Mouse (Mus musculus) heart, adult 18-20 months (tissue): ENCODE results near the gene Ccdc92b. TPM values are rescaled to one million over a fixed set of nuclear protein-coding genes. Genes with fewer than 3 reads are reported as not detected.

Source experiments
- DNase-seq, 2 experiments: peaks; one replicate each; pipeline ENCODE4 v3.0.0; 2021 to 2022; ENCODE audit warnings: mixed read lengths in 1 of 2
- total RNA-seq, 2 experiments: library from RNA; stranded (reverse); gene quantifications; 2 replicates each; pipeline ENCODE4 v1.2.3; 2021

Ccdc92b gene
- total RNA-seq, 2 experiments from 2014 or later: 0.20 to 0.26 TPM

GRCm38 (mm10) chr11:74611437-74611836, 8.0 kb upstream of the Ccdc92b start:
- DNase-seq: no peak

DNA sequence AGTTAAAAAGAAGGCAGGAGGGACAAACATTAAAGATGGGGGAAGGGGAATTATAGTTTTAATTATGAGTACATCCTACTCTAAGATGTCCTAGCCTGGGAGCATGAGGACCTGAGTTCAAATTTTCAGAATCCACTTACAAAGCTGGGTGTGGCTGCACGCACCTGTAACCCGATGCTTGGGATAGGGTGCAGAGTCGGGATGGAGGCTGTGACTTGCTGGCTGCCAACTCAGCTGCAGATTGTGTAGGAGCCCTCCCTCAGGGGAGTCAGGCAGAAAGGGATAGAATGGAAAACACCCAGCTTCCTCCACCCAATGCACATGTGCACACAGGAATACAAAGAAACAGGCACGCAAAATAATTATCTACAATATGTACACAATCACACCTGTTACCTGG, 6.0 kb upstream of the Ccdc92b start:
- no peak for DNase-seq

- DNase-seq: no peak
These were observed 3.8 kb upstream of the Ccdc92b start for GRCm38 (mm10) chr11:74615571-74615970.

DNA sequence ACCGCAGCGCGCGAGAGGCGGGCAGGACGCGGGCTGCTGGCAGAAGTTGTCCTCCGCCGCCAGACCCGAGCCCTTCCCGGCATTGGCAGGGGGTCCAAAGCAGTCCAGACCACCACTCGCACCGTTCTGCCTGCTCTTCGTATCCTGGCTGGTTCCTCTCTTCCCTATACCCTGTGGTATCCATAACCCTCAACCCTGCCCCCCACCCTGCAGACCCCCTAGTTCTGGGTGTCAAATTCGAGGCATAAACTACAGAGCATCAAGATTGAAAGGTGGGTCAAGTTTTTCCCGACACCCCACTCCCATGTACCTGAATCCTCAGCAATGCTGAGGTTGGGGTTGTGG, 523 bp downstream of the Ccdc92b start:
- no peak for DNase-seq

GRCm38 (mm10) chr11:74621974-74622669, 2.7 kb downstream of the Ccdc92b start:
- no peak for DNase-seq

- no peak for DNase-seq
These were observed 4.3 kb downstream of the Ccdc92b start for GRCm38 (mm10) chr11:74623693-74624092.

- DNase-seq: no peak
These were observed 5.9 kb downstream of the Ccdc92b start for GRCm38 (mm10) chr11:74625333-74625732.

DNA sequence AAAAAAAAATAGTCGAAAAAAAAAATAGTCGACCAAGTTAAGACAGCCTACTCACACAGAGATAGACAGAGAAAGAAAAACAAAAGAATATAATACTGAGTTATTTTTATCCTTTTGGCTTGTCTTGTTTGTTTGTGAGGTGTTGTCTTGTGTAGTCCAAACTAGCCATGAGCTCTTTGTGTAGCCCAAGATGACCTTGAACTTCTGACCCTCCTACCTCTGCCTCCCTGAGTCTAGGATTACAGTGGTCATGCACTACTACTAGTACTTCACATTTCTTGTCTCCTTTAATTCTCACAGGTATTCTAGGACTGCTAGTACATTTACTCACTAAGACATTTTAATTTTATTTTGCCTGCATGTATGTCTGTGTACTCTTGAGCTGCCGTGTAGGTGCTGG, 8.1 kb downstream of the Ccdc92b start:
- DNase-seq: no peak

DNA sequence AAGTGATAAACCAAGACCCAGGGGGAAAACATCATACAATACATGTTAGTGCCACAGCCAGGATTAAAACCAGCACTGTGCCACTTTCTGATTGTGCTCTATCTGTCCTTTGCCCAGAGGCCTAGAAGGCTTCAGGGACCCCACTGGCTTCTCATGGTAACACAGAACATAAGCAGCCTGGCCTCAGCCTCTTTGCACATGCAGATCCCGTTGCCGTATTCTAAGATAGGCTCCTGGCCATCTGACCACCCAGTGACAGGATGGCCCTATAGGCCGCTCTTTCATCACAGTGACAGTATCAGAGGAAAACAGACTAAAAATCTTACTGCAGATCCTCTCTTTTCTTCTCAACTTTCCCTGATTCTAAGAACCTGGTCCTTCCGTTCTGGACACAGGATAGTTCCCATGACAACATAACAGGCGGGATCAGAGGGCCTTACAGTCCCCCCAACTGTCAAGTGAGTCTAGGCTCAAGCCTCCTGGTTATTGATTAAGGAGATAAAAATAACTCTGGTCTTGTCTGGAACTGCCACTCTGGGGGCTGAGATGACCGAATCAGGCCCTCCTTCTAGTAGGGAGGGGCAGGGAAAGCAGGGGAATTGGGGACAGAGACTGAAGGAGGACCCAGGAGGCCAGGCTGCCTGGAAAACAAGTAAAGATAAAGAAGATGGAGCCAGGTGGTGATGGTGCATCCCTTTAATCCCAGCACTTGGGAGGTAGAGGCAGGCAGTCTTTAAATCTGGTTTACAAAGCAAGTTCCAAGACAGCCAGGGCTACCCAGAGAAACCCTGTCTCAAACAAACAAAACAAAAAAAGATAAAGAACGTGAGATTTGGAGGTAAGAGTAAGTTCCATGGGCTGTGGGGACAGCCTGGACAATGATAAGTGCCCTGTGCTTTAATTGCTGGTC, 12.7 kb downstream of the Ccdc92b start:
- DNase-seq: no peak

DNA sequence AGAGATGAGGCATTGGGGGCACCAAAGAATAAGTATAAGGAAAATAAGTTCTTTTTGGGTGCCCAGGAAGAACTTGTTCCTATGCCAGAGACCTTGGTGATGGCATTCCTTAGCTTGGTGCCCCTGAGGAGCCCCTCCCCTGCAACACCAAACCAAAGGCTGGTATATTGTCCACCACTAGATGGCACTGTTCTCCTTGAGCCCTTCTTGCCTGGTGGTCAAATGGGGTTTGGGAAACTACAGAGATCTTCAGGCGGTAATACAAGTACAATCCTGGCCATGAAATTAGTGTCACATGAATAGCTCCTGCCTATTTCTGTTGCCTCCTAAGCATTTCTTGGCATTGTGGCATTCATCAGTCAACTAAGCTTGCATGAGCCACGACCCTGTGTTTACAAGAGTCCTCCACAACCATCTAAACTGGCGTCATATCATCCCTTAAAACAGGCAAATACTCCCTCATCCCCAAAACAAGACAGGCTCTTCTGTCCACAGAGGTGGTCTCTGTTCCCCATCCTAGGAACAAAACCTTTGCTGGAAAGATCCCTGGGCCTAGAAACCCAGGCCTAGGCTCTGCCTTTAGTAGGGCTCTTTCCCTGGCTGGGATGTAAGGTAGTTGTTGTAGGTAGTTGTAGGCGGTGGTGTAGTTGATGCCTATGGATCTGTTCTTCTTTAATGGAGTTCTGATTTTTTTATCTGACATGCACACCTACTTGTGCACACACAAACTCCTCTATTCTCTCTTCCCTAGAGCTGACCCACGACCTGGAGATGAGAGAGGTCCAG, 15.3 kb downstream of the Ccdc92b start:
- DNase-seq: peak; percentile 70 to 83

DNA sequence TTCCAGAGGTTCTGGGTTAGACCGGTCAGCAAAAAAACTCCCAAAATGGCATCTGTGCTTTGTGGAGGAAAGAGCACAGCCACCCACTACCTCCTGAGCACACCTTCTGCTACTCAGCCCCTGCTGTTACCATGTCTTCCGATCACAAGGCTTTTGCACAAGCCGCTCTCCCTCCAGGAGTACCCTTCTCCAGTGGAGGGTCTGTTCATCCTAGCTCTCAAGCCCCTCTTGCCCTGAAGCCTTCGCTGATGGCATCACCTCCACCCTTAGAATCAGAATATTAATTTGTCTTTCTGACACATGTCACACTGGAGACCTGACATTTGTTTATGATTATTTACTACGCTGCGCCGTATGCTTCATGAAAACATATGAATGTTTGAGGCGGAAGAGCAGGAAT, 18.1 kb downstream of the Ccdc92b start:
- DNase-seq: no peak

DNA sequence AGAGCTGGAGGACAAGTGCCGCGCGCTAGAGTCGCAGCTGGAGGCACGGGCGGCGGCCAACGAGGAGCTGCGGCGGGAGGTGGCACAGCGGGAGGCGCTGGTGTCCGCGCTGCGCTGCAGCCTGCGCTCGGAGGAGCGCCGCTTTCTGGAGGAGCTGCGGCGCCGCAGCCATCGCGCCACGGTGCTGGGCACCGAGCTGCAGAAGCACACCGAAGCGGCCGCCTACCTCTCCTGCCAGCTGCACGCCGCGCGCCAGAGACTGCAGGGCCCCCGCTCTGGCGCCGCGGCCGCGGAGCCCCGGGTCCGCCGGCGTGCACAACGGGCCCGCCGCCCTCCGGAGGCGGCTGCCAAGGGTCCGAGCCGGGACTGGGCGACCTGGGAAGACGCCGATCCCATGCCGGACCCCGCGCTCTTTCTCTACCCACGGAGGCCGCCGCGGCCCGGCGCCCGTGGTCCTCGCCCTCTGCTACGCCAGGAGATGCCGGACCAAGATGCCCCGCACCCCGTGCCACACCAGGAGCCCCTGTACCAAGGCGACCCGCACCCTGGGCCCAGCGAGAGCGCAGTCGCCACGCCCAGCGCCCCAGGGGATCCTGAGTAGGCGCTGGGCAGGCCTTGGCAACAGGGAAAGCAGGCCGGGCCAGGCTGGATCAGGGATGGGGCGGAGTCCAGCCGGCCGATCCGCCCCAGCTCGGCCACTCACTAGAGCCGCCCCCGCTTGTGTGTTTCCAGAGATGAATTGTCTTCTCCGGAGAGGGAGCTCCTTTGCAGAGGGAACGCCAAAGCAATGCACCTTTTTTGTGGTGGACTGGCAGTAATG, 18.8 kb downstream of the Ccdc92b start:
- DNase-seq: peak; percentile 84 to 88

- DNase-seq: peak; percentile 23 to 33
These were observed 19.5 kb downstream of the Ccdc92b start for GRCm38 (mm10) chr11:74638791-74639411.

DNA sequence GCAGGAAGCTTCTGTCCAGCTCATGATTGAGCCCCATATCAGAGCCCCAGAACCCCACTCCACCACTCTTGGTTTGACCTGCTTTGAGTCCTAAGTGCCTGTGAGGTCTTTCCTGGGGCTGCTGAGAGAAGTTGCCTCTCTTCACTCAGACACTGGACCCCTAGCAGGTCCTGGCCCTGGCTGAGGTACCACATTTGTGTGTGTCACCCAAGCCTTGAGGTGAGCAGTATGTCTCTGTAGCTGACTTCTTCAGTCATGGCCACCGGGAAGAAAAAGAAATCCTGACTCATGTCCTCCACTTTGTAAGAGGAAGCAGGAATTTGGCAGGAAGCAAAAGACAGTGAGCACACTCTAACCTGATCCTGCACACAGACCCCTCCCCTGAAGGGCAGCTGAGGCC, 20.2 kb downstream of the Ccdc92b start:
- no peak for DNase-seq

DNA sequence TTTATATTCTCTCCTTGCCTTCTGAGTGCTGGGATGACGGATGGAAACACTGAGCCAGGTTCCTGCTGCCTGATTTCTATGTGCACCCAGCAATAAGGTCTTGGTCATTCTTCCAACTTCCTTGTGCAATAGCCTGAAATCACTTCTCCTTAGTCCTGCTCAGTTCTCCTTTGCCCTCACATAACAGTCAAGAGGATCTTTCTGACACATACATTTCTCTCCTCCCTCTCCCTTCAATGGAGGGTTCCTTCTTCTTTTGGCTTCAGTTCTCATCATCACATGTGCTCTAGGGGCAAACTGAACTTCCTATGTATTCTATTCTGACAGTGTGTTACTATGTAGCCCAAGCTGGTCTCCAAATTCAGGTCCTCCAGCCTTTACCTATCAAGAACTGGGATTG, 28.6 kb downstream of the Ccdc92b start:
- peak; percentile 18 for DNase-seq

GRCm38 (mm10) chr11:74648676-74649075, 29.3 kb downstream of the Ccdc92b start:
- no peak for DNase-seq

GRCm38 (mm10) chr11:74649095-74649646, 29.8 kb downstream of the Ccdc92b start, which contains the start of gene Cluh:
Gene Cluh (plus strand): TSS chr11:74649495.
- DNase-seq: peak; percentile 99 to 100

DNA sequence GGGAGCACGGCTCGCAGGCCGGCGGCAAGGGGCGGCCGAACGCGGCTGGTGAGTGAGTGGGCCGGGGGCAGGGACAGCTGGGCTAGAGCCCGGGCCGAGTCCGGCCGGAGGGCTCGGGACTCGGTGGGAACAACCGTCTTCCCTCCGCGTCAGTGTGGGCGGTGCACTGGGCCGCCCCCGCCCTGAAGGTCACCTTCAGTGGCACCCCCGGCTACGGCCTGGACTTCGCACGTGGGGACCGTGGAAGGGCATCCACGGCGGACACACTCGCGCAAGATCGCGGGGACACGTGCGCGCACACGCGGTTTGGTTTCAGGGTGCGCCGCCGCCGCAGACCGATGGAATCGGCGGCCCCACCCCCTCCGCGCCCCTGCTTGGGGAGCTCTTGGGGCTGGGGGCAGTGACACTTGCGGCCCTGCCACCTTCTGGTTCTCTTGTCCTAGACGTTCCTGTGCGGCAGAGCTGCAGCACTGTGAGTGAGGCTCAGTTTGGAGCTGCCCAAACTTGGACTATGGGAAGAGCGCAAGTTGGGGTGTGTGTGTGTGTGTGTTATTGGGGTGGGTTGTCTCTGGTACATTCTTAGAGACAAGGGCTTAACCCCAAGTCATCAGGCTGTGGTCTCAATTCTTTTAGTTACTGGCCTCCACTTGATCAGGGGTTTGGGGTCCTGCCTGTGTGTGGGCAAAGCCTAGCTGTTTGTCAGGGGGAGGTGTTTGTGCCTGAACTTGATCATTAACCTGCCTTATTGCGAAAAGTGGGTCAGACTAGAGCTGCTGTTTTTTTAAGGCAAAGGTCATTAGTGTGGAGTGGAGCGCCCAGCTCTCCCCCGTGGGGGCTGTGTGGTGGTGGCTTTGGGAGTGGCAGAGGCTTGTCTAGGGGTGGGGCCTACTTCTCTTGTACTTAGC, 30.5 kb downstream of the Ccdc92b start:
- peak; percentile 35 for DNase-seq

DNA sequence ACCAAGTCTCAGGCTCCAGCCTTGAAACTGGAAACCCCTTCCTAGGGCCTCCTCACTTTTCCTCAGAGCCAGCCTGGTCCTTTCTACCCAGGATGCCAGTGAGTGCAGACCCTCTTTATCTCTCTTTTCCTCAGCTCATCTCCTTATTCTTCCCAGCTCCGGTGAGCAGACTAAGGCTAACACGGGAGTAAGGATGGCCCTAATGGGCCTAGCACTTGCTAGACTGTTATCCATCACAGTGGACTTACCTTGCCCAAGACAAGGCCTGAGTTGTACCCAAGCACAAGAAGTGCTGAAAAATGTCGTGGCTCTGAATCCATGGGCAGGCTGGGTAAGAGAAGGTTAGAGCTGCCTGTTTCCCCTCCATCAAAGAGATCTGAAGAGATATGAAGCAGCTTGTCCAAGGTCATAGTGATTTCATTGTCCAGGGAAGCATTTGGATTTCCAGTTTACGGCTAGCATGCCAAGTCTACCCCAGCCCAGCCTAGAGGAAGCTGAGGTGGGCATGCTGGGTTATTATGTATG, 31.2 kb downstream of the Ccdc92b start:
- peak in 1 of 2 experiments; percentile 7 for DNase-seq

DNA sequence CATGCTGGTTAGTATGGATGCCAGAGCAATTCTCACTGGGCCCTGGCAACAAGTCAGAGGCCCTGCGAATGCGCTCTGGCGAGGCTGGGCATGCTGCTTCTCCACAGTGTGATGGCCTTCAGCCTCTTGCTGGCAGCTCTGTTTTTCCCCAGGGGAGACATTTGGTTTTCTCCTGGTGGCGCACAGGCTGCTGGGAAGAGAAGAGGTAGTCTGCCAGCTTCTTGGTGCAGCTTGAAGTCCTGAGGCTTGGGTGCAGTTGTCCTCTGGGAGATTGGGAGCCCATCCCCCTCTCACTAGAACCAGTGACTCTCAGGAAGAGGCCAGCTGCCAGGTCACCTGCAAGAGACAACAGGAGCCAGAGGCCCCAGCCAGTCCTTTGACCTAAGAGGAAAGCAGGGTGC, 33.4 kb downstream of the Ccdc92b start:
- peak; percentile 68 to 76 for DNase-seq
